8 mouse cellular contexts compared by ENCODE assay signal in the genomic region with DNA sequence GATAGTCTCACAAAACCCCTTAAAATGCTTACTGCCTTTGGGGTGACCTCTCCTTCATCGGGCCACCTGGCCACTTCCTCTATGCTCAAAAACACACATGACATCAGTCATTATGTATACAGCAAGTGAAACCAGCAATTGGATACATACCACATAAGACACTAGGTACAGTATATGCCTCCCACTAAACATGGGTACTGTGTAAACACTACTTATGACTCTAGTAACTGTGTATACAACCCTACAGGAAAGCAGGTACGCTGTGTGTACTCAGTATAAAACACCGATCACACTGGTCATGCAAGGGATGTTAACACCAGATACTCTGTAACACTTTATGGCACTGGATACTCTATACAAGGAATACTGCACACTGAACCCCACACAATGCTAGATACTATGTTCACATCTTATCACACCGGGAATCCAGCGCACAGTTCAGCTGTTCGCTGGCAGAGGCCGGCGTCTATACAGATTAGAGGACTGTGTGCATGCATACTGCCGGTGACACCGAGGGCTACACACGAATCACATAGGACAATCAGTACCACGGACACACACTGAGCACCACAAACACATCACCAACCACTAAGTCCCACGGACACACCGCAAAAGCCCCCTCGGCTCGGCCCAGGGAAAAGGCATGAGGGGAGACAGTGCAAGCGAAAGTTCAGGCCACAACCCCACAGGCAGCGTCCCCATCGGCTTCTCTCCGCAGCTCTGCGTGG. TPM values are rescaled to one million over a fixed set of nuclear protein-coding genes. Genes with fewer than 3 reads are reported as not detected.
A peak's percentile ranks its signal among the peaks of the same experiment; 100 is the strongest.
DNase-seq lines count a peak whose midpoint lies in the region; ATAC-seq lines count a peak whose summit lies in the region.

No protein-coding gene starts in this region.

- peak; percentile 46 for DNase-seq in ovary, postnatal 10 days (ENCODE audit: low spot score)
- DNase-seq in ovary, adult 18-20 months (ENCODE audit: low spot score) = no peak
- no peak for DNase-seq in forebrain, embryonic 11.5 days (ENCODE audit: low spot score)
- DNase-seq in adrenal gland, postnatal 14 days = no peak
- no peak for DNase-seq in adrenal gland, adult 18-20 months (ENCODE audit: low spot score in 2 of 2)

- WGBS in forebrain, embryonic 11.5 days = 6% methylated on average over 21 of the region's 21 CpGs
- 3% methylated on average over 21 of the region's 21 CpGs for WGBS in kidney, embryonic 15.5 days
- WGBS in midbrain, embryonic 13.5 days = 3% methylated on average over 21 of the region's 21 CpGs

- H3K36me3 ChIP-seq in forebrain, embryonic 11.5 days (ENCODE audit: control insufficient read depth, insufficient read depth, low read length) = no peaks in the 10 kb centered on the region
- H3K36me3 ChIP-seq in kidney, embryonic 15.5 days = no peaks in the 10 kb centered on the region
- H3K36me3 ChIP-seq in midbrain, embryonic 13.5 days = no peaks in the 10 kb centered on the region

- peaks cover 22% of the 10 kb centered on the region; the same call in 1 of the 2 replicates for H3K4me1 ChIP-seq in forebrain, embryonic 11.5 days (replicated peaks; ENCODE audit: control insufficient read depth, insufficient read depth, low read length)
- H3K4me1 ChIP-seq in kidney, embryonic 15.5 days = peaks cover 54% of the 10 kb centered on the region
- peaks cover 57% of the 10 kb centered on the region for H3K4me1 ChIP-seq in midbrain, embryonic 13.5 days (replicated peaks)

- peak; percentile 50 for ATAC-seq in activated CD4-positive, CD25-positive, alpha-beta regulatory T cell, adult 4 months
- peak; percentile 37 for ATAC-seq in forebrain, embryonic 11.5 days (replicated peaks; ENCODE audit: low FRiP score)
- peak; percentile 49 for ATAC-seq in kidney, embryonic 15.5 days (replicated peaks; ENCODE audit: low FRiP score)
- peak; percentile 59 for ATAC-seq in midbrain, embryonic 13.5 days

- H3K9ac ChIP-seq in forebrain, embryonic 11.5 days (ENCODE audit: low read length) = peak overlapping the region; percentile 98
- H3K9ac ChIP-seq in kidney, embryonic 15.5 days = peak overlapping the region; percentile 98
- peak overlapping the region; percentile 98 for H3K9ac ChIP-seq in midbrain, embryonic 13.5 days (replicated peaks)

- peak overlapping the region; percentile 70 for H3K4me2 ChIP-seq in forebrain, embryonic 11.5 days (ENCODE audit: low read depth, low read length, severe bottlenecking)
- peak overlapping the region; percentile 65 for H3K4me2 ChIP-seq in kidney, embryonic 15.5 days
- peak overlapping the region; percentile 66 for H3K4me2 ChIP-seq in midbrain, embryonic 13.5 days (replicated peaks)

- no peaks in the 10 kb centered on the region for H3K27me3 ChIP-seq in forebrain, embryonic 11.5 days (ENCODE audit: control insufficient read depth, insufficient read depth, low read length)
- no peaks in the 10 kb centered on the region for H3K27me3 ChIP-seq in kidney, embryonic 15.5 days
- H3K27me3 ChIP-seq in midbrain, embryonic 13.5 days = no peaks in the 10 kb centered on the region

- H3K9me3 ChIP-seq in forebrain, embryonic 11.5 days (ENCODE audit: control insufficient read depth, low read length) = no peaks in the 10 kb centered on the region
- no peaks in the 10 kb centered on the region for H3K9me3 ChIP-seq in kidney, embryonic 15.5 days (replicated peaks)
- no peaks in the 10 kb centered on the region for H3K9me3 ChIP-seq in midbrain, embryonic 13.5 days

- peak overlapping the region; percentile 92 for H3K4me3 ChIP-seq in forebrain, embryonic 11.5 days (ENCODE audit: low read depth, low read length)
- peak overlapping the region; percentile 86 for H3K4me3 ChIP-seq in kidney, embryonic 15.5 days (replicated peaks)
- peak overlapping the region; percentile 87 for H3K4me3 ChIP-seq in midbrain, embryonic 13.5 days (replicated peaks)

- H3K27ac ChIP-seq in forebrain, embryonic 11.5 days (ENCODE audit: low read depth, low read length) = peak overlapping the region; percentile 96
- peak overlapping the region; percentile 98 for H3K27ac ChIP-seq in kidney, embryonic 15.5 days
- H3K27ac ChIP-seq in midbrain, embryonic 13.5 days = peak overlapping the region; percentile 100

RNA-seq across cellular contexts. Expression of a gene that starts 1.9 kb away (rescaled TPM):
- polyA plus RNA-seq in activated CD4-positive, CD25-positive, alpha-beta regulatory T cell, adult 4 months (2017; shearing (Covaris generic)) = 10 to 100 TPM; 40.8 to 42.5 TPM
- 138 and 160 TPM in 2 replicates for polyA plus RNA-seq in forebrain, embryonic 11.5 days (2014; fragmentation: Nextera tagmentation; extraction: Ambion mirVana)
- polyA plus RNA-seq in kidney, embryonic 15.5 days (2015; fragmentation: Nextera tagmentation; extraction: Ambion mirVana) = 86.4 and 88.5 TPM in 2 replicates
- 150 and 164 TPM in 2 replicates for polyA plus RNA-seq in midbrain, embryonic 13.5 days (2015; fragmentation: Nextera tagmentation; extraction: Ambion mirVana)
- 110 and 118 TPM in 2 replicates for total RNA-seq in adrenal gland, postnatal 14 days (2021)
- total RNA-seq in adrenal gland, adult 18-20 months (2021) = 100 to 1,000 TPM; 137 to 162 TPM
